Comparison of ENCODE assay signal across 18 mouse cellular contexts in genomic region chr6:71476783-71477182, GRCm38 (mm10). TPM values are rescaled to one million over a fixed set of nuclear protein-coding genes. Genes with fewer than 3 reads are reported as not detected.
A peak's percentile ranks its signal among the peaks of the same experiment; 100 is the strongest.
DNase-seq lines count a peak whose midpoint lies in the region; ATAC-seq and TF ChIP-seq lines count a peak whose summit lies in the region.
"Had no signal": no experiment of that assay in that cellular context is flagged by ENCODE, and none has a peak within 500 bp of the region (broad histone marks: within the 10 kb centered on the region; RNA-seq: fewer than 3 reads in every experiment).

No protein-coding gene starts in this region.

- TF ChIP-seq POLR2A in liver, adult 2 months (IDR thresholded peaks at IDR 0.05; ENCODE audit: extremely low read depth, insufficient read depth, low read length): no peak

- no peaks in the 10 kb centered on the region for H3K27me3 ChIP-seq in liver, adult 2 months (ENCODE audit: control insufficient read depth, insufficient read depth, low read length)
- H3K27me3 ChIP-seq in liver, postnatal 0 days (ENCODE audit: insufficient read depth, low read length): no peaks in the 10 kb centered on the region
- no peaks in the 10 kb centered on the region for H3K27me3 ChIP-seq in forebrain, embryonic 12.5 days
- H3K27me3 ChIP-seq: embryonic facial prominence, embryonic 12.5 days; forebrain, embryonic 15.5 days had no signal

- TF ChIP-seq EP300 in liver, postnatal 0 days (IDR thresholded peaks at IDR 0.05; ENCODE audit: low read depth): no peak

- peaks cover 12% of the 10 kb centered on the region for H3K4me1 ChIP-seq in liver, adult 2 months (ENCODE audit: control insufficient read depth, insufficient read depth, low read length)
- H3K4me1 ChIP-seq in liver, postnatal 0 days (ENCODE audit: insufficient read depth): peaks cover 2% of the 10 kb centered on the region; the same call in 1 of the 2 replicates
- H3K4me1 ChIP-seq in forebrain, embryonic 12.5 days: no peaks in the 10 kb centered on the region
- H3K4me1 ChIP-seq: embryonic facial prominence, embryonic 10.5 days; embryonic facial prominence, embryonic 12.5 days; forebrain, embryonic 15.5 days had no signal

- no peak overlapping the region for H3K4me3 ChIP-seq in liver, adult 2 months (ENCODE audit: insufficient read depth, low read depth, low read length)
- no peak overlapping the region for H3K4me3 ChIP-seq in liver, postnatal 0 days (ENCODE audit: low read depth, low read length)
- H3K4me3 ChIP-seq in forebrain, embryonic 12.5 days (replicated peaks): no peak overlapping the region
- H3K4me3 ChIP-seq: embryonic facial prominence, embryonic 10.5 days; embryonic facial prominence, embryonic 12.5 days; forebrain, embryonic 15.5 days had no signal

- H3K79me2 ChIP-seq in liver, adult 2 months (ENCODE audit: control insufficient read depth, insufficient read depth, low read length): no peaks in the 10 kb centered on the region

- no peak for TF ChIP-seq CTCF in liver, adult 2 months (IDR thresholded peaks at IDR 0.05; ENCODE audit: low read depth, low read length)
- TF ChIP-seq CTCF in liver, postnatal 0 days (IDR thresholded peaks at IDR 0.05; ENCODE audit: low read depth): no peak

- H3K36me3 ChIP-seq in liver, adult 2 months (ENCODE audit: control insufficient read depth, insufficient read depth, low read length): no peaks in the 10 kb centered on the region
- H3K36me3 ChIP-seq in liver, postnatal 0 days (replicated peaks; ENCODE audit: insufficient read depth, low read length): no peaks in the 10 kb centered on the region
- H3K36me3 ChIP-seq in forebrain, embryonic 12.5 days (replicated peaks): no peaks in the 10 kb centered on the region
- H3K36me3 ChIP-seq: embryonic facial prominence, embryonic 10.5 days; embryonic facial prominence, embryonic 12.5 days; forebrain, embryonic 15.5 days had no signal

- no peak overlapping the region for H3K9ac ChIP-seq in liver, adult 2 months (ENCODE audit: low read depth, low read length)
- no peak overlapping the region for H3K9ac ChIP-seq in liver, postnatal 0 days (replicated peaks)
- H3K9ac ChIP-seq in forebrain, embryonic 12.5 days: no peak overlapping the region
- H3K9ac ChIP-seq: embryonic facial prominence, embryonic 12.5 days; forebrain, embryonic 15.5 days; forebrain, postnatal 0 days had no signal

- H3K9me3 ChIP-seq in liver, postnatal 0 days (ENCODE audit: low read length): no peaks in the 10 kb centered on the region
- H3K9me3 ChIP-seq in forebrain, embryonic 12.5 days: no peaks in the 10 kb centered on the region
- H3K9me3 ChIP-seq: embryonic facial prominence, embryonic 10.5 days; embryonic facial prominence, embryonic 12.5 days; forebrain, embryonic 15.5 days had no signal

- 54% methylated on average over 5 of the region's 5 CpGs for WGBS in liver, adult 2 months
- WGBS in liver, postnatal 0 days (ENCODE audit: insufficient replicate concordance): 53% methylated on average over 5 of the region's 5 CpGs
- WGBS in forebrain, embryonic 12.5 days: 81% methylated on average over 5 of the region's 5 CpGs

- ATAC-seq in liver, postnatal 0 days: no peak
- peak; percentile 72 for ATAC-seq in megakaryocyte, adult 5-6 weeks (ENCODE audit: poor library complexity, severe bottlenecking)
- no peak for ATAC-seq in forebrain, embryonic 12.5 days (ENCODE audit: low FRiP score)
- ATAC-seq in activated CD4-positive, CD25-positive, alpha-beta regulatory T cell, adult 4 months: no peak
- ATAC-seq: forebrain, embryonic 15.5 days; forebrain, postnatal 0 days had no signal

- DNase-seq in liver, adult 2 months (ENCODE audit: extremely low read depth, low read depth, low spot score): no peak
- DNase-seq in liver, postnatal 0 days: no peak
- peak; percentile 41 for DNase-seq in 416B (ENCODE audit: low read depth)
- DNase-seq: adrenal gland, adult 8-10 months; adrenal gland, postnatal 14 days; adrenal gland, postnatal 36 days; cerebellum, adult 11-12 months; cerebellum, adult 2 months; cerebellum, adult 9-10 months; cerebellum, postnatal 10 days; cerebellum, postnatal 25 days; forebrain, postnatal 0 days had no signal

- H3K4me2 ChIP-seq in liver, postnatal 0 days (ENCODE audit: low read depth, low read length): no peak overlapping the region
- H3K4me2 ChIP-seq in forebrain, embryonic 12.5 days: no peak overlapping the region
- H3K4me2 ChIP-seq: embryonic facial prominence, embryonic 12.5 days; forebrain, embryonic 15.5 days had no signal

- H3K27ac ChIP-seq in liver, adult 2 months (replicated peaks; ENCODE audit: insufficient read depth, low read depth, low read length): 0 out of 2 replicates have a peak overlapping the region, but pooled peaks have one; percentile 0
- H3K27ac ChIP-seq in liver, postnatal 0 days (ENCODE audit: low read depth): no peak overlapping the region
- H3K27ac ChIP-seq in forebrain, embryonic 12.5 days: no peak overlapping the region
- H3K27ac ChIP-seq: embryonic facial prominence, embryonic 10.5 days; embryonic facial prominence, embryonic 12.5 days; forebrain, embryonic 15.5 days had no signal

RNA-seq across cellular contexts. Expression of gene Rnf103, which starts 16.9 kb away (rescaled TPM):
- total RNA-seq in liver, adult 2 months (2014; rRNA removed): 70.7 and 73.3 TPM in 2 replicates
- 27.2 and 27.7 TPM in 2 replicates for polyA plus RNA-seq in liver, adult 2 months (2012; rRNA removed)
- polyA plus RNA-seq in liver, postnatal 0 days (2015; fragmentation: Nextera tagmentation; extraction: Ambion mirVana): 24.0 and 28.0 TPM in 2 replicates
- total RNA-seq in megakaryocyte, adult 5-6 weeks (2015): 14.6 and 17.5 TPM in 2 replicates
- 16.4 and 18.5 TPM in 2 replicates for total RNA-seq in megakaryocyte, adult 5-6 weeks (2017)
- polyA plus RNA-seq in forebrain, embryonic 12.5 days (2016; fragmentation: Nextera tagmentation; extraction: Ambion mirVana): 19.4 and 22.3 TPM in 2 replicates
- 1 to 10 TPM; 4.4 to 5.7 TPM for polyA plus RNA-seq in activated CD4-positive, CD25-positive, alpha-beta regulatory T cell, adult 4 months (2017; shearing (Covaris generic))

RNA-seq across cellular contexts. Expression of gene Rmnd5a, which starts 36.3 kb away (rescaled TPM):
- total RNA-seq in liver, adult 2 months (2014; rRNA removed): 125 and 136 TPM in 2 replicates
- 31.1 and 35.3 TPM in 2 replicates for polyA plus RNA-seq in liver, adult 2 months (2012; rRNA removed)
- 6.3 and 6.6 TPM in 2 replicates for polyA plus RNA-seq in liver, postnatal 0 days (2015; fragmentation: Nextera tagmentation; extraction: Ambion mirVana)
- total RNA-seq in megakaryocyte, adult 5-6 weeks (2015): 40.7 and 40.9 TPM in 2 replicates
- total RNA-seq in megakaryocyte, adult 5-6 weeks (2017): 49.8 and 52.5 TPM in 2 replicates
- polyA plus RNA-seq in forebrain, embryonic 12.5 days (2016; fragmentation: Nextera tagmentation; extraction: Ambion mirVana): 11.0 and 13.8 TPM in 2 replicates
- 10 to 100 TPM; 13.5 to 15.7 TPM for polyA plus RNA-seq in activated CD4-positive, CD25-positive, alpha-beta regulatory T cell, adult 4 months (2017; shearing (Covaris generic))
